Mouse (Mus musculus): ENCODE measurements around the gene Tmem38b.

Tmem38b gene

GRCm38 (mm10) chr4:53830016-53830415 is 4.2 kb downstream of the Tmem38b start:
- DNase-seq (ENCODE audit: low read depth): no peak

- DNase-seq (ENCODE audit: low read depth): no peak
These were observed 4.7 kb downstream of the Tmem38b start for GRCm38 (mm10) chr4:53830579-53830978.

- DNase-seq (ENCODE audit: low read depth): no peak
These were observed 6.5 kb downstream of the Tmem38b start for GRCm38 (mm10) chr4:53832321-53832720.

- DNase-seq (ENCODE audit: low read depth): no peak
These were observed 11.1 kb downstream of the Tmem38b start for GRCm38 (mm10) chr4:53836978-53837377.

- DNase-seq (ENCODE audit: low read depth): no peak
These were observed 14.5 kb downstream of the Tmem38b start for GRCm38 (mm10) chr4:53840158-53840870.

GRCm38 (mm10) chr4:53843553-53843952 is 17.7 kb downstream of the Tmem38b start:
- no peak for DNase-seq (ENCODE audit: low read depth)

GRCm38 (mm10) chr4:53844835-53845619 is 19.2 kb downstream of the Tmem38b start:
- peak; percentile 54 for DNase-seq (ENCODE audit: low read depth)

- DNase-seq (ENCODE audit: low read depth): no peak
These were observed 19.8 kb downstream of the Tmem38b start for GRCm38 (mm10) chr4:53845656-53846055.

- no peak for DNase-seq (ENCODE audit: low read depth)
These were observed 20.5 kb downstream of the Tmem38b start for GRCm38 (mm10) chr4:53846326-53846725.

- DNase-seq (ENCODE audit: low read depth): no peak
These were observed 21.7 kb downstream of the Tmem38b start for GRCm38 (mm10) chr4:53847541-53847940.

GRCm38 (mm10) chr4:53848308-53848707 is 22.5 kb downstream of the Tmem38b start:
- no peak for DNase-seq (ENCODE audit: low read depth)

- no peak for DNase-seq (ENCODE audit: low read depth)
These were observed 23.0 kb downstream of the Tmem38b start for GRCm38 (mm10) chr4:53848816-53849215.

- DNase-seq (ENCODE audit: low read depth): no peak
These were observed 24.0 kb downstream of the Tmem38b start for GRCm38 (mm10) chr4:53849804-53850203.

- DNase-seq (ENCODE audit: low read depth): no peak
These were observed 27.5 kb downstream of the Tmem38b start for GRCm38 (mm10) chr4:53853333-53853732.

- DNase-seq (ENCODE audit: low read depth): no peak
These were observed 34.1 kb downstream of the Tmem38b start for GRCm38 (mm10) chr4:53859944-53860343.

GRCm38 (mm10) chr4:53862101-53862500 is 36.3 kb downstream of the Tmem38b start:
- no peak for DNase-seq (ENCODE audit: low read depth)

- DNase-seq (ENCODE audit: low read depth): no peak
These were observed 38.4 kb downstream of the Tmem38b start for GRCm38 (mm10) chr4:53864098-53864820.

GRCm38 (mm10) chr4:53866459-53866858 is 40.6 kb downstream of the Tmem38b start:
- DNase-seq (ENCODE audit: low read depth): no peak

GRCm38 (mm10) chr4:53878542-53879417 is 52.9 kb downstream of the Tmem38b start:
- no peak for DNase-seq (ENCODE audit: low read depth)

- no peak for DNase-seq (ENCODE audit: low read depth)
These were observed 57.3 kb downstream of the Tmem38b start for GRCm38 (mm10) chr4:53882921-53883682.
